Mouse (Mus musculus) neural tube, postnatal 0 days (tissue): Measurements from ENCODE around the gene Ceacam19. TPM values are rescaled to one million over a fixed set of nuclear protein-coding genes. Genes with fewer than 3 reads are reported as not detected.

Source experiments
- polyA plus RNA-seq: library from polyadenylated mRNA; unstranded; fragments of >200 nt; fragmentation: Nextera tagmentation; extraction: Ambion mirVana; gene quantifications from 2 replicates; pipeline ENCODE4 v1.2.1, GENCODE M21; 2015

Ceacam19 gene
- not detected in 2 replicates for polyA plus RNA-seq

GRCm38 (mm10) chr7:19887849-19888248 is at the start of gene Ceacam19:
Gene Ceacam19, minus strand, starts transcription at chr7:19887965.

GRCm38 (mm10) chr7:19920506-19921261 is 32.9 kb upstream of the Ceacam19 start, which contains the start of gene Pvr:
Gene Pvr, minus strand, starts transcription at chr7:19921160.

GRCm38 (mm10) chr7:19861199-19861598 is 26.6 kb downstream of the Ceacam19 start, which contains the start of gene Ceacam16:
Gene Ceacam16, minus strand, starts transcription at chr7:19861299.

GRCm38 (mm10) chr7:19851858-19852570 is 35.8 kb downstream of the Ceacam19 start, which contains the start of gene Gm19345:
Gene Gm19345, plus strand, starts transcription at chr7:19852003.

Other genes starting within 250 kb of the Ceacam19 start
- 168 and 169 TPM in 2 replicates for gene Clptm1, start 222.9 kb downstream of the Ceacam19 start, polyA plus RNA-seq
- 0.68 and 1.0 TPM in 2 replicates for gene Apoc2, start 210.0 kb downstream of the Ceacam19 start, polyA plus RNA-seq
- not detected in 2 replicates for gene Gm44805, start 206.5 kb downstream of the Ceacam19 start, polyA plus RNA-seq
- not detected in 2 replicates for gene Apoc4, start 206.5 kb downstream of the Ceacam19 start, polyA plus RNA-seq
- gene Apoc1, start 195.3 kb downstream of the Ceacam19 start, polyA plus RNA-seq, result 20.8 and 34.8 TPM in 2 replicates
- 4,011 and 4,143 TPM in 2 replicates for gene Apoe, start 188.8 kb downstream of the Ceacam19 start, polyA plus RNA-seq
- gene Tomm40, start 172.5 kb downstream of the Ceacam19 start, polyA plus RNA-seq, result 179 and 192 TPM in 2 replicates
- 52.6 and 57.8 TPM in 2 replicates for gene Nectin2, start 137.5 kb downstream of the Ceacam19 start, polyA plus RNA-seq
- 38.7 and 44.4 TPM in 2 replicates for gene Bcam, start 116.9 kb downstream of the Ceacam19 start, polyA plus RNA-seq
- 0.68 and 0.80 TPM in 2 replicates for gene Cblc, start 91.2 kb downstream of the Ceacam19 start, polyA plus RNA-seq
- 0.94 and 1.2 TPM in 2 replicates for gene Bcl3, start 65.2 kb downstream of the Ceacam19 start, polyA plus RNA-seq
- gene Gm19345, start 36.0 kb downstream of the Ceacam19 start, polyA plus RNA-seq, result 17.7 and 18.9 TPM in 2 replicates
- 0.43 and 0.71 TPM in 2 replicates for gene Ceacam16, start 26.7 kb downstream of the Ceacam19 start, polyA plus RNA-seq
- gene Pvr, start 33.2 kb upstream of the Ceacam19 start, polyA plus RNA-seq, result 7.1 and 8.5 TPM in 2 replicates
- gene Igsf23, start 62.8 kb upstream of the Ceacam19 start, polyA plus RNA-seq, result not detected in 2 replicates
- not detected in 2 replicates for gene Ceacam20, start 77.4 kb upstream of the Ceacam19 start, polyA plus RNA-seq
- not detected in 2 replicates for gene Nlrp9b, start 103.5 kb upstream of the Ceacam19 start, polyA plus RNA-seq
- gene Vmn1r91, start 211.7 kb upstream of the Ceacam19 start, polyA plus RNA-seq, result not detected in 2 replicates
- gene Gm16442, start 234.6 kb upstream of the Ceacam19 start, polyA plus RNA-seq, result not detected in 2 replicates